Comparison of ENCODE assay signal across 11 mouse cellular contexts in genomic region chr10:17385181-17385580, GRCm38 (mm10).
DNase-seq lines count a peak whose midpoint lies in the region; ATAC-seq lines count a peak whose summit lies in the region.
"Had no signal": no experiment of that assay in that cellular context is flagged by ENCODE, and none has a peak within 500 bp of the region (broad histone marks: within the 10 kb centered on the region; RNA-seq: fewer than 3 reads in every experiment).

No protein-coding gene starts in this region.

- H3K4me1 ChIP-seq in forebrain, embryonic 14.5 days (ENCODE audit: control insufficient read depth, insufficient read depth, low read length) = no peaks in the 10 kb centered on the region
- no peaks in the 10 kb centered on the region for H3K4me1 ChIP-seq in forebrain, embryonic 13.5 days
- H3K4me1 ChIP-seq: embryonic facial prominence, embryonic 12.5 days; intestine, embryonic 15.5 days had no signal

- H3K9me3 ChIP-seq in forebrain, embryonic 14.5 days (replicated peaks; ENCODE audit: control insufficient read depth, low read length) = no peaks in the 10 kb centered on the region
- no peaks in the 10 kb centered on the region for H3K9me3 ChIP-seq in forebrain, embryonic 13.5 days (replicated peaks)
- H3K9me3 ChIP-seq: embryonic facial prominence, embryonic 12.5 days; intestine, embryonic 15.5 days had no signal

- H3K9ac ChIP-seq in forebrain, embryonic 14.5 days (ENCODE audit: low read length) = no peak overlapping the region
- no peak overlapping the region for H3K9ac ChIP-seq in forebrain, embryonic 13.5 days
- H3K9ac ChIP-seq: embryonic facial prominence, embryonic 12.5 days; intestine, embryonic 15.5 days had no signal

- H3K36me3 ChIP-seq in forebrain, embryonic 14.5 days (ENCODE audit: control insufficient read depth, insufficient read depth, low read length) = no peaks in the 10 kb centered on the region
- H3K36me3 ChIP-seq in forebrain, embryonic 13.5 days (ENCODE audit: poor library complexity, severe bottlenecking) = no peaks in the 10 kb centered on the region
- H3K36me3 ChIP-seq: embryonic facial prominence, embryonic 12.5 days; intestine, embryonic 15.5 days had no signal

- no peak overlapping the region; the same call in 1 of the 2 replicates for H3K27ac ChIP-seq in forebrain, embryonic 14.5 days (ENCODE audit: low read depth, low read length)
- H3K27ac ChIP-seq in forebrain, embryonic 13.5 days = no peak overlapping the region
- H3K27ac ChIP-seq: embryonic facial prominence, embryonic 12.5 days; intestine, embryonic 15.5 days had no signal

- no peak overlapping the region for H3K4me2 ChIP-seq in forebrain, embryonic 14.5 days (ENCODE audit: low read length)
- H3K4me2 ChIP-seq in forebrain, embryonic 13.5 days = no peak overlapping the region
- H3K4me2 ChIP-seq: embryonic facial prominence, embryonic 12.5 days; intestine, embryonic 15.5 days had no signal

- peak; percentile 27 for DNase-seq in forebrain, embryonic 14.5 days (ENCODE audit: low spot score)
- peak; percentile 20 for DNase-seq in 3134 (ENCODE audit: extremely low read depth, insufficient read length, low spot score)
- DNase-seq in adrenal gland, postnatal 14 days = peak; percentile 5
- peak; percentile 9 to 45 for DNase-seq in gastrocnemius, postnatal 36 days
- no peak for DNase-seq in spleen, adult 18-20 months
- DNase-seq in left cerebral cortex, postnatal 10 days (ENCODE audit: extremely low spot score in 1 of 2, low spot score in 2 of 2) = no peak
- no peak for DNase-seq in left cerebral cortex, adult 9 months (ENCODE audit: low spot score in 2 of 2)
- DNase-seq: thymus, postnatal 25 days had no signal

- no peak for ATAC-seq in forebrain, embryonic 14.5 days
- no peak for ATAC-seq in forebrain, embryonic 13.5 days
- ATAC-seq: intestine, embryonic 15.5 days had no signal

- WGBS in forebrain, embryonic 14.5 days = 45% methylated on average over 1 of the region's 1 CpGs
- 50% methylated on average over 1 of the region's 1 CpGs for WGBS in forebrain, embryonic 13.5 days

- H3K27me3 ChIP-seq in forebrain, embryonic 14.5 days (replicated peaks; ENCODE audit: control insufficient read depth, insufficient read depth, low read length) = no peaks in the 10 kb centered on the region
- H3K27me3 ChIP-seq in forebrain, embryonic 13.5 days = no peaks in the 10 kb centered on the region
- H3K27me3 ChIP-seq: embryonic facial prominence, embryonic 12.5 days; intestine, embryonic 15.5 days had no signal

- intact Hi-C loops in gastrocnemius, postnatal 36 days (cut with DNase I) = no loop called here
- intact Hi-C loops in left cerebral cortex, postnatal 10 days (cut with DNase I) = no loop called here

- H3K4me3 ChIP-seq in forebrain, embryonic 14.5 days (ENCODE audit: low read depth, low read length) = no peak overlapping the region
- H3K4me3 ChIP-seq in forebrain, embryonic 13.5 days = no peak overlapping the region
- H3K4me3 ChIP-seq: embryonic facial prominence, embryonic 12.5 days; intestine, embryonic 15.5 days had no signal

Comparison
In these comparisons a context has a peak if more than half of its experiments do, and no peak if none do; other contexts are left out.
1. DNase-seq: peak in forebrain, embryonic 14.5 days (single experiment), 3134 (single experiment), adrenal gland, postnatal 14 days (single experiment) and gastrocnemius, postnatal 36 days (2 of 2); none in spleen, adult 18-20 months (0 of 2), left cerebral cortex, postnatal 10 days (0 of 2) and left cerebral cortex, adult 9 months (0 of 2).